Mouse (Mus musculus) embryonic fibroblast, embryonic 13.5 days (primary cell): ENCODE measurements around the gene Gpc3.

Experiments used
- CTCF ChIP-seq: IDR thresholded peaks from 2 replicates; pipeline ENCODE4 v1.5.1; 2011; ENCODE audit warnings: mild to moderate bottlenecking, control low read depth, low read length, moderate library complexity, borderline replicate concordance; ENCODE audit not compliant: insufficient read depth
- POLR2A ChIP-seq: IDR thresholded peaks from 2 replicates; pipeline ENCODE4 v1.6.1; 2011; ENCODE audit warnings: low read depth, mild to moderate bottlenecking, control low read depth, low read length, moderate library complexity

GRCm38 (mm10) chrX:52425605-52426004 lies 188.1 kb downstream of the Gpc3 start:
- TF ChIP-seq CTCF (no peak), POLR2A (no peak)
